In the genomic region with DNA sequence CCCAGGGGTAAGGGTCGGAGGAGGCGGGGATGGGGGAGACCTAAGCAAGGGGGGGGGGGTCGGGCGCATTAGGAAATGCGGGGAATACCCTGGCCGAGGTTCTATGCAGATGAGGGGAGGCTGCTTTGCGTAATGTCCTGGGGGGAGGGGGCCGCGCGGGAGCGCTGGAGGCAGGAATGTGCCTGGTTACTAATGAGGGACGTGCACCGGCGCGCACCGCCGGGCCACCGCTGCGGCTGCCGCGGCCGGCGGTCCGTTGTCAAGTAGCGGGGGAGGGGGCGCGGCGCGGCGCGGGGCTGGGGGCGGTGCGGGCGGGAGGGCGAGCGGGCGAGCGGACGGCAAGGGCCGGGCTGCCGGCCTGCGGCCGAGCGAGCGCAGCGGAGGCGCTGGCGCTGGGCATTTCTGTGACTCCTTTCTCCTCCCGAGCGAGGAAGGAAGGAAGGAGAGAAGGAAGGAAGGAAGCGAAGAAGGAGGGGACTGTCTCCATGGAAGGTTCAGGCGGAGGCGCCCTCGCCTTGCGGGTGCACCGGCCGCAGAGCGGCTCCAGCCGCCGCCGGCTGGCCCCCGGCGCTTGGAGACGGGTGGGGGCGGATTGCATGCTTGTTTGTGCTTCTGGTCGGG, we compare ENCODE assay signal across 8 mouse cellular contexts. TPM values are rescaled to one million over a fixed set of nuclear protein-coding genes. Genes with fewer than 3 reads are reported as not detected.
A peak's percentile ranks its signal among the peaks of the same experiment; 100 is the strongest.
DNase-seq lines count a peak whose midpoint lies in the region; ATAC-seq lines count a peak whose summit lies in the region.

No protein-coding gene starts in this region.

- ATAC-seq in embryonic facial prominence, embryonic 12.5 days (ENCODE audit: insufficient number of reproducible peaks, insufficient read depth, low FRiP score, low TSS enrichment), result peak; percentile 39
- ATAC-seq in kidney, embryonic 14.5 days (ENCODE audit: low FRiP score, low TSS enrichment), result peak; percentile 54
- ATAC-seq in neural tube, embryonic 12.5 days (ENCODE audit: low FRiP score, low read depth), result peak; percentile 71

- H3K4me3 ChIP-seq in embryonic facial prominence, embryonic 12.5 days, result peak overlapping the region; percentile 73
- peak overlapping the region; percentile 87 for H3K4me3 ChIP-seq in heart, embryonic 10.5 days
- peak overlapping the region; percentile 77 for H3K4me3 ChIP-seq in kidney, embryonic 14.5 days (ENCODE audit: low read length)
- H3K4me3 ChIP-seq in neural tube, embryonic 12.5 days, result peak overlapping the region; percentile 80

- DNase-seq in 3134 (ENCODE audit: extremely low read depth, insufficient read length, low spot score), result peak; percentile 79
- DNase-seq in adrenal gland, adult (ENCODE audit: inconsistent age in 2 of 2, low spot score in 1 of 2), result peak; percentile 85 to 93
- DNase-seq in heart, embryonic 10.5 days (ENCODE audit: low spot score), result peak; percentile 92
- peak; percentile 56 for DNase-seq in liver
- peak; percentile 81 for DNase-seq in testis, postnatal 10 days (ENCODE audit: low spot score)

- no peaks in the 10 kb centered on the region for H3K9me3 ChIP-seq in embryonic facial prominence, embryonic 12.5 days
- no peaks in the 10 kb centered on the region for H3K9me3 ChIP-seq in heart, embryonic 10.5 days
- no peaks in the 10 kb centered on the region for H3K9me3 ChIP-seq in kidney, embryonic 14.5 days (ENCODE audit: control insufficient read depth, low read length)
- no peaks in the 10 kb centered on the region for H3K9me3 ChIP-seq in neural tube, embryonic 12.5 days

- WGBS in embryonic facial prominence, embryonic 12.5 days, result under 1% methylated on average over 35 of the region's 66 CpGs
- under 1% methylated on average over 56 of the region's 66 CpGs for WGBS in heart, embryonic 10.5 days
- WGBS in kidney, embryonic 14.5 days, result 2% methylated on average over 61 of the region's 66 CpGs
- WGBS in neural tube, embryonic 12.5 days, result under 1% methylated on average over 52 of the region's 66 CpGs

- H3K36me3 ChIP-seq in embryonic facial prominence, embryonic 12.5 days, result no peaks in the 10 kb centered on the region
- no peaks in the 10 kb centered on the region for H3K36me3 ChIP-seq in heart, embryonic 10.5 days
- H3K36me3 ChIP-seq in kidney, embryonic 14.5 days (ENCODE audit: control insufficient read depth, insufficient read depth, low read length), result no peaks in the 10 kb centered on the region
- no peaks in the 10 kb centered on the region for H3K36me3 ChIP-seq in neural tube, embryonic 12.5 days

- no peaks in the 10 kb centered on the region; the same call in 1 of the 2 replicates for H3K27me3 ChIP-seq in embryonic facial prominence, embryonic 12.5 days
- 0 out of 2 replicates have a peak, but pooled peaks cover 10% of the 10 kb centered on the region for H3K27me3 ChIP-seq in heart, embryonic 10.5 days (ENCODE audit: insufficient read depth, poor library complexity, severe bottlenecking)
- no peaks in the 10 kb centered on the region for H3K27me3 ChIP-seq in kidney, embryonic 14.5 days (ENCODE audit: control insufficient read depth, insufficient read depth, low read length)
- no peaks in the 10 kb centered on the region for H3K27me3 ChIP-seq in neural tube, embryonic 12.5 days (replicated peaks)

- H3K9ac ChIP-seq in embryonic facial prominence, embryonic 12.5 days, result peak overlapping the region; percentile 74
- peak overlapping the region; percentile 81 for H3K9ac ChIP-seq in kidney, embryonic 14.5 days (ENCODE audit: low read depth, low read length)
- H3K9ac ChIP-seq in neural tube, embryonic 12.5 days, result peak overlapping the region; percentile 88

- H3K4me2 ChIP-seq in embryonic facial prominence, embryonic 12.5 days (replicated peaks), result peak overlapping the region; percentile 98
- H3K4me2 ChIP-seq in kidney, embryonic 14.5 days (replicated peaks; ENCODE audit: low read depth, low read length), result peak overlapping the region; percentile 94
- peak overlapping the region; percentile 98 for H3K4me2 ChIP-seq in neural tube, embryonic 12.5 days (replicated peaks)

- H3K27ac ChIP-seq in embryonic facial prominence, embryonic 12.5 days, result peak overlapping the region; percentile 91
- peak overlapping the region; percentile 99 for H3K27ac ChIP-seq in heart, embryonic 10.5 days
- peak overlapping the region; percentile 93 for H3K27ac ChIP-seq in kidney, embryonic 14.5 days (ENCODE audit: low read depth, low read length)
- H3K27ac ChIP-seq in neural tube, embryonic 12.5 days, result peak overlapping the region; percentile 97

- peaks cover 3% of the 10 kb centered on the region; the same call in 1 of the 2 replicates for H3K4me1 ChIP-seq in embryonic facial prominence, embryonic 12.5 days
- peaks cover 8% of the 10 kb centered on the region; the same call in 1 of the 2 replicates for H3K4me1 ChIP-seq in heart, embryonic 10.5 days
- H3K4me1 ChIP-seq in kidney, embryonic 14.5 days (ENCODE audit: control insufficient read depth, insufficient read depth, low read length), result peaks cover 4% of the 10 kb centered on the region; the same call in 1 of the 2 replicates
- H3K4me1 ChIP-seq in neural tube, embryonic 12.5 days, result peaks cover 5% of the 10 kb centered on the region; the same call in 1 of the 2 replicates

RNA-seq across cellular contexts. Expression of a gene that starts 1.1 kb away (rescaled TPM):
- polyA plus RNA-seq in embryonic facial prominence, embryonic 12.5 days (2016; fragmentation: Nextera tagmentation; extraction: Ambion mirVana), result 4.8 and 5.5 TPM in 2 replicates
- 3.4 and 4.1 TPM in 2 replicates for polyA plus RNA-seq in heart, embryonic 10.5 days (2016; fragmentation: Nextera tagmentation; extraction: Ambion mirVana)
- 6.1 and 7.9 TPM in 2 replicates for polyA plus RNA-seq in kidney, embryonic 14.5 days (2014; fragmentation: Nextera tagmentation; extraction: Ambion mirVana)
- 5.6 and 6.9 TPM in 2 replicates for polyA plus RNA-seq in neural tube, embryonic 12.5 days (2016; fragmentation: Nextera tagmentation; extraction: Ambion mirVana)

Comparison
In these comparisons a context has a peak if more than half of its experiments do, and no peak if none do; other contexts are left out.
1. Peak in every context shown above with its lines: DNase-seq, ATAC-seq, H3K4me3 ChIP-seq and H3K27ac ChIP-seq.